Mouse (Mus musculus) kidney, adult 9 months (tissue): ENCODE data around the gene Cacul1.
A peak's percentile ranks its signal among the peaks of the same experiment; 100 is the strongest.

Experiments
- DNase-seq: peaks from one replicate; pipeline ENCODE4 v3.0.0; 2022

The Cacul1 gene

DNA sequence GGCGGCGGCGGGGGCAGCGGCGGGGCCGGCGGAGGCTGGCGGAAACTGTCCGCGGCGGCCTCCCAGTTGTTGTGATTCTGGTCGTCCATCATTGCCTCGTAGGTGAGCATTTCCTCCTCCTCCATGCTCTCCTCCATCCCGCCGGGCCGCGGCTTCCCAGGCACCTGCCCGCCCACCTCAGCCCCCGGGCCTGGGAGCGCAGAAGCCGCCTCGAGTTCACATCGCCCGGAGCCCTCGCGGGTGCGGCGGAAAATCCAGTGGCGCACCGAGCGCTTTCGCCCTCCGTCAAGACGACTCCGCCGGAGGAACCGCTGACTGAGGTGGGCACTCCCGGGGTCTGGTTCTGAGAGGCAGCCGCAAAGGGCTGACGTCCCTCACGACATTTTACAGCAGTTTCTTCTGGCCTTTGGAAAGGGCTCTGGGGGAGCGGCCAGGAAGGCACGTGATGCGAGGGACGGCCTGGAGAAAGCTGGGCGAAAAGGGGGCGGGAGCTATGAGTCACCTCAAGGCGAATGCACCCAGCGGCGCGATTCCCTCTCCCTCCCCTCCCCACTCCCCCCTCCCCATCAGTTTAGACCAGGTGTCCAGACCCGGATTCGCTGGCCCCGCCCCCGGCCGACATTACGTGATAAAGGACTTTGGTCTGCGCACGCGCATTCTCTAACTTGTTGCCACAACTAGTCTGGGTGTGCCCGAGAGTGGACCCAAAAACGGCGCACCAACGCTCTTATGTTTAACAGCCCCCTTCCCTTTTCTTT, at the start of gene Cacul1:
TSS of gene Cacul1 (minus strand) at position 444 of the 758 bp plus-strand sequence.
- DNase-seq = peak; percentile 99

DNA sequence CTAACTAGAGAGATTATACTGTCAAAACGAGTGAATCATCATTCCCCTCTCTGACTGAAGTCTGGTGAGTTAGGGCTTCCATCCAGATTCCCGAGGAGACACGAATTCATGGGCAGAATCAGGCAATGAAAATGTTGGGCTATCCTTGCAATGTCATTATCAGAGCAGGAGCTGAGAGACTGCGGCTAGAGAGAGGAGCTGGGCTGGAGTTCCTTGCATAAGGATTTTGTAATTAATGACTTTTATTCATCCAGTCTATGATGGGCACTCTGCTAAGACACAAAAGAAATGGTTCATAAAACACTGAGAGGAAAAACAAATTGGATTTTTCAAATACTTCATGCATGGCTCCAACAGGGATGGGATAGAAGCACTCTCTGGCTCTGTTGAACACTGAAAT, 38.6 kb upstream of the Cacul1 start:
- DNase-seq = no peak

DNA sequence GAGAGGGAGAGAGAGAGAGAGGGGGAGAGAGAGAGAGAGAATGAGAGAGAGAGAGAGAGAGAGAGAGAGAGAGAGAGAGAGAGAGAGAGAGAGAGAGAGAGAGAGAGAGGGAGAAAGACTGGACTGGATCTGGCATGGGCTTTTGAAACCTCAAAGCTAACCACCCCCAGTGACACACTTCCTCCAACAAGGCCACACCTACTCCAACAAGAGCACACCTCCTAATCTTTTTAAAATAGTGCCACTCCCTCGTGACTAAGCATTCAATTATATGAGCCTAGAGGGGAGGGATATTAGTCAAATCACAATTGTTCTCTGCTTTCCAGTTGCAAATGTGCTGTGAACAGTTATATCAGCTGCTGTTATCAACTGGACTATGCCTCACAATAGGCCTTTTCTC, 36.2 kb upstream of the Cacul1 start:
- no peak for DNase-seq

DNA sequence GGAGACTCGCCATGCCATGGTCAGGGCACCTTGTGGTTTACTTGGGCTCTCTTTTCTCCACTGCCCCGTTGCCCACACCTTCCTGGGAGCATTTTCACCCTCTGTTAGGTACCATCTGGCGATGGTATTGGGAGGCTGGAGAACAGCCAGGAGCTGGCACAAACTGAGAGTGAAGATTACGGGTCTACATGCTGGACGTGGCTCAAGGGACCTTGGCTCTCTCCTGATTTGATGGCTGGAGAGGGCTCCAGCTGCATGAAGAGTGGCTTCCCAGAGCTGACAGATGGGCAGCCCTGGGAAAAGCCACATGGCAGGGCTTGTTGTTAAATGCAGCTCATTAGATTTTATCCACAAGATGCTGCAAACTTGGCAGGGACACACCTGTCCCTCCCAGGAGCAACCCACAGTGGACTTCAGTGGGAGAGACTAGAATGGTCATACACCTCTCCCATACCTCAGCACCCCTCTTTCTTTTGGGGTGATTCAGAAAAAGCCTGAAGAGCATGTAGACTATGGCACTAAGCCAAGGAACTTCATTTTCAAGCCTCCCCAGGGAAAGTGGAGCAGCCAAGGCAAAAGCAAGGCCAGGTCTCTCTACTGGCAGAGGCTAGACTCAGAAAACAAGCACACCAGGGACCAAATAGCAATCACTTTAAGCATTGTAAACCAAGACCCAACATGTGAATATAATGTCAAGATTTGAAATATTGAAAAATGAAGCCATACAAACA, 34.8 kb upstream of the Cacul1 start:
- DNase-seq = peak; percentile 22

DNA sequence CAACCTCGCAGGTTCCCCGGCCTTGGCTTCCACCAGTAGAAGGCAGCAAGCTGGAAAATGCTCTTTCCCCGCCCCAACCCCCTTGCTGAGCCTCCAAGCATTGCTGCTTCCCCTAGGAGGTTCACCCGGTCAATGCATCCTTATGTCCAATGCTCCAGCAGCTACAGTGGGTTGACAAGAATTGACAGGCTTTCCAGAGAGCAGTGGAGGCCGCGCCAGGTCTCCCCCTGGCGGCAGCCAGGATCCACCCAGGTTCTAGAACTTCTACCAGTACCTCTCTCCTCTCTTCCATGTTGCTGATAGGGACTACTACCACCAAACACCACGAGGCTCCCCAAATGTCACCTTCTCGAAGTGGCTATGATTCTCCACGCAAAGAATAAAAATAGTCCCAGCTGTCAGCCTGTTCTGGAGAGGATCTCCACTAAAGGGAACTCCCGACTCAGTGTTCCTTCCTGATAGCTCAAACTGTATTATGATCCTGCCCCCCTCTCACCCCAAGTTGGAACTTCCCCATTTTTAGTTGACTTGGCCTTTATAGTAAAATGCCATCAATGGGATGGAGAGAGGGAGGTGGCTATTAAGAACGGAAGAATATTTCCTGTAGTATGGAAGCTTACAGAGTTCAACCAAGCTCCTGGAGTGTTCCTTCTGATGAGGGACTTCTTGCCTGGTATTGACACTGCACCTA, 30.8 kb upstream of the Cacul1 start:
- DNase-seq = peak; percentile 18

DNA sequence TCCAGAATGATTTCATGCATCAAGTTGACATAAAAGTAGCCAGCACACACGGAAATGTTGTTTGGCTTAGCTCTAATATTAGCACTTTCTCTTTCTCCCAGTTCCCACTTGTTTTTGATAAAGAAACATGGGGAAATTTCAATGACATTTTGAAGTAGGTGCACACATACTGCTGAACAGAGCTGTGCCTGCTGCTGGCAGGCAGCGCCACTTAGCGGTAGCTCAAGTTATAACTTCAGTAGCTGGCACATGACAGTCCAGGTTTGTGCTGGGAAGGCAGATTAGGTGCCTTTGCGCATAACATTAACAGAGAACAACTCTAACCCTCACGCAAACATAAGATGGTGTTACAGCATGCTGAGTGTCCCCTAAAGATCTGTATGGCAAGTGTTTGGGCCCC, 27.9 kb upstream of the Cacul1 start:
- peak; percentile 67 for DNase-seq

DNA sequence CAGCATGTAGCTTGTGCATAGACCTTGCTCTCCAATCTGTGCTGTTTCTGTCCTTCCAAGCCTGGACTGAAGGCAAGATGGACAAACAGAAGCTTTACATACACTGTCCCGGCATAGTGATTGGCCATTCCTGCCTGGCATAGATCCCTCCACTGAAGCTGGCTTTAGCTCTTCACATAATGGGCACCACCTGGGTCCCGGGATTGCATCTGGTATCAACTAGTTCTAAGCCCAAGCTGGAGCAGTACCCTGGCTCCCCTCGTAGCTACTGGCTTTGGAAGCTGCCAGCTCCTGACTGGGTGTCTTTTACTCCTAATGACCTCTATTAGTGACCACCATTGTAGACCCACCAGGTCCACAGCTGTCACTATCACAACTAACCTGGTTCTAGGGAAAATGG, 22.8 kb upstream of the Cacul1 start:
- no peak for DNase-seq

DNA sequence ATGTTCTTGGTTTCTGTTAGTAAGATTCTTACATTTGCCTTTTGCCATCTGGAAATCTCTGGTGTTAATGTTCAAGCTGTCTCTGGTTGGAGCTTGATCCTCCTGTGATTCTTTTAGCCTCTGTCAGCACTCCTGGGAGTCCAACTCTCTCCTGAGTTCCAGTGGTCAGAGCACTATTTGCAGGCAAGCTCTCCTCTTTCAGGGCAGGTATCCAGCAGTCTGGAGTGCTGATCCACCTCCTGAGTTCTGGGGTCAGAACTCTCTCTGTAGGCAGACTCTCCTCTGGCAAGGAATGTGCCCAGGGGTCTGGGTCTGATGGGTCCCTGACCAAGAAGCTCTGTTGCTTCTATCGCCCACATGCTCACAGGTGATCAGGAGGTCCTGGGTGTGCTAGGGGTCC, 21.2 kb upstream of the Cacul1 start:
- DNase-seq = peak; percentile 82

DNA sequence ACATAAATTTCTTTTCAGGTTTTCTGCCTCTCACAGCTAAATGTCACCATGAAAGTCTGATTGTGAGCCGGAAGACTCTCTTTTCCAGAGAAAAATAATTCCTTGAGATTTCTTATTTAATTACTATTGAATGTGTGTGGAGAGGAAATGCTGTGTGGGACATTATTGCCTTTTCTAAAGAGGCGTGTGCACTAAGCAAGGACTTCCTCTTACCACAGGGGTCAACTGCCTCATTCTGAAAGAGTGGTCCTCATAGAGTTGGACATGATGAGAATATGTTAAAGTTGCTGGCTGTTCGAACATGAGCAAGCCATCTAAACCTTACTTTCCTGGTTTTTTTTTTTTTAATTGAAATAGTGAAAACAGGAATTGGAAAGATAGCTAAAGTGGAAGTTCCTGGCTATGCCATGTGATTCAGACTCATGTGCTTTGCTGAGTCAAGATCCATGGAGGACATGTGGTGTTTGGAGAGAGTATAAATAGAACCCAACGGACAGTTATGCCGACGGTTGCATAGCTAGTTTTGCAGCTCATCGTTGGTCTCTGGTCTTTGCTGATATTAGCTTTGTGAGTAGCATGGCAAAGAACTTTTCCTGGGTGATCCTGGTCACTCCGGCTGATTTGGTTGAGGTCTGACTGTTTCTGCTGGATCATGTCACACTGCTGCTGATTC, 17.3 kb upstream of the Cacul1 start:
- no peak for DNase-seq

DNA sequence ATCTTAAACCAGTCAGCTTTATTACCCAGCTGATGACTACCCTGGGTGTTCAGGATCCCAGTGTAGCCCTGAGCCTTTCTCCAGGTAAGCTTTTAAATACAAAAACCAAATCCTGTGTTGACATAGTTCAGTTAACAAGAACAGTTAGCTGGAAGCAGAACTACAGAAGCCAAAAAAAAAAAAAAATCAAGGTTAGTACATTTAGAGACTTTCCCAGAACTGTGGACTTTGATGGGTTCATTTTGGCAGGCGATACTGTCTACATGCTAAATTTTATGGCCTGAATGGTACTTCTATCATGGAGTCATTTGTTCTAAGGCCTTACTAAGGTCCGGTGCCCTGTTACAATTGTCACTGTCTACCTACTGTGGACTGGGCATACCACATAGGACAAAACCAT, 8.8 kb upstream of the Cacul1 start:
- peak; percentile 43 for DNase-seq

DNA sequence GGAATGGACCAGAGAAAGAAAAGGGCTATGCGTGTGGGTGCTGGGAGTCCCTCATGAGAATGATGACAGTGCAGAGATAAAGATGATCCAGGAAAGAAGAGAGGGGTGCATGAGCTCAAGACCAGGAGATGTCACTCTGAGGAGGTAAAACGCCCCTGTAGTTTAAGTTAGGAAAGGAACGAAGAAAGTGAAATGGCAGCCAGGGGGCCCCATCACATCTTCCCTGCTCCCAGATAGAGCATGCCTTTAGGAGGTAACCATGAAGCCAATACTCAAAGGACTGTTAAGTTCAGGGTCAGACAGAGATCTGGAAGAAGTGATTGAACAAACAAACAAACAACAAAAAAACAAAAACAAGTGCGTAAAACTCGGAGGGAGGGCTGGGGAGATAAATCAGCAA, 5.8 kb upstream of the Cacul1 start:
- no peak for DNase-seq

DNA sequence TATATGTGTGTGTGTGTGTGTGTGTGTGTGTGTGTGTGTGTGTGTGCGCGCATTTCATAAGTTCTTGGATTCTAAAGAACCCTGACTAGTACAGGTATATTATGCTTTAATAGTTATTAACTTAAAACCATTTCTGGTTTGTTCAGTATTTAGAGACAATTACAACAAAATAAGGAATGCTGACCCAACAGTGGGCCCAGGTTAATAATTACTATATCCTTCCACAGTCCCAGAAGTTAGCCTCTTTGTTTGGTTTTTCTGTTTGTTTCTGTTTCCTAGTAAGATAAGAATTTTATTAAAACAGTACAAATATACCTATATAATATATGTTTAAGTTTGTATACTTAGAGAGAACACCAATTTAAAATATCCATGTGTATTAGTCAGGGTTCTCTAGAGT, 2.4 kb upstream of the Cacul1 start:
- DNase-seq = peak; percentile 50

DNA sequence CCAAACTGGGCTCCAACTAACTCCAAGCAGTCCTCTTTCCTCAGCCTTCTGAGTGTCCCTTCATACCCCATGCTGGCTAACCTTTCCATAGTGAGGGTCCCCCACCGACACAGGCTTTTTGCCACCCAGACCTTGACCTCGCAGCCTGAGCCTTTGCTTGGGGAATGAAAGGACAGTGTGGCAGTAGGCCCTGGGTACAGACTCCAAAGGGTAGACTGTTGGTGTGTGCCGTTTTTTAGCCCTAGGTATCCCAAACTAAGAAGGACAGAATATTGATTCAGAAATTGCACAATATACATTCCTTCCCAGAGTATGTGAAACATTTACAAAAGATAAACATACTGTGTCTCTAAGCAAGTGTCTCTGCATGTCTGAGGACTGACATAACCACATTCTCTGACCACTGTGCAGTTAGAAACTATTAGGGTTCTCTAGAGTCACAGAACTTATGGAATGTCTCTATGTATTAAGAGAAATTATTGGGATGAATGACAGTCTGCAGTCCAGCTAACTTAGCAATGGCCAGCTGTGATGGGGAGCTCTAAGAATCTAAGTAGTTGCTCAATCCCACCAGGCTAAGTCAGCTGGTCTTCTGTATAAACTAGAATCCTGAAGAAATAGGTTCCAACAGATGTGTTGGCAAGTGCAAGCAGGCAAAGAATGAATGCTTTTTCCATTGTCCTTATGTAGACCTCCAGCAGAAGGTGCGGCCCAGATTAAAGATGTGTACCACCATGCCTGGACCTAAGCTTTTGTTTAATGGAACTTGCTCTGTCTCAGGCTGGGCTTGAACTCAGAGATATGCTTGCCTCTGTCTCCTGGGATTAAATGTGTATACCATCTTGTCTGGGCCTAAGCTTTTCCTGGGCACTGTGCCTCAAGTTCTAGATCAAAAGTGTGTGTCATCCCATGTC, 809 bp upstream of the Cacul1 start:
- DNase-seq = peak; percentile 19

DNA sequence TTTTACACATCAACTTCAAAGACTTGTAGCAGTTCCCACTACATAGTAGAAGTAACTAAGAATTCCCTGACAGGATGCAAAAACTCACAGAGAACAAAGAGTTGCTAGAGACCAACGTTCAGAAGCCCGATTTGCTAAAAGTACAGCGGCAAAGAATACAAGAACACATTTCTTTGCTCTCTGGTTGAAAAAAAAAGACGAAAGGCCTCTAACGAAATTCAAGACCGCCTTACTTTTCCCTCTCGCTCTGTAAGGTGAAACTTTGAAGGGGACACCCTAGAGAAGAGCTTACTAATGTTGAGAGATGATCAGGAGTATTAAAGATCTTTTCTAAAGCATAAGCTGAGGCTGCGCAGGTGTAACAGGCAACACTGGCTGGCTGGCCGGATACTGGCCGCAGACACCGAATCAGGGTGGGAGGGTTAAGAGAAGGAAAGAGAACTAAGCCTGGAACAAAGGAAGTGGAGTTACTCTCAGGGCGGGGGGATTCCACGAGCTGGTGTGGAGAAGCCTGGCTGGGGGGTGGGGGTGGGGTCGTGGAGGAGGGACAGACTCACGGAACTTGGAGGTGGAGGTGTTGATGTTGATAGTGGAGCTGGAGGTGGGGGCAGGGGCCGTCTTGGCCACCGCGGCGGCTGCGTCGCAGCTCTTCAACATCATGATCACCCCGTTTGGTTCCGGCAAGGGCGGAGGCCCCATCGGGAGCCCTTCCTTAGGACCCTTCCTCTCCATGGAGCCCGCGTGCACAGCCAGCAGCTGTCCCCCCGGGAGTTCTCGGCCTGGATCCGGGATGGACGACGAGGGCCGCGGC, 849 bp downstream of the Cacul1 start:
- peak; percentile 45 for DNase-seq

DNA sequence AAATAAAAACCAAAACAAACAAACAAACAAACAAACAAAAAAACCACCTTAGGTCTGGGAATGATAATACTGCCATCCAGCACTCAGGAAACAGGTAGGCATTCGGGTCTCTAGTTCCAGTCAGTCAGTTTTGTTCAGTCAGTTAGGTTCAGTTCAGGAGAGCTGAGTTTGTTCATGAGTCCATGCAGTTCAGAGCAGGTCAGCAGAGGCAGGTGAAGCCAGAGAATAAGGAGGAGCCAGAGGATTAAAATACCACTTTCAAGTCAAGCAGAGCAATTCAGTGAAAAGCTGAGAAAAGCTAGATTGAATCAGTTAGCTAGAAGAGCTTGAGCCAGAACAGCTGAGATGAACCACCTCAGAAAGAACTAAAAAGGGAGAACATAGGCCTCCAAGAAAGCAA, 4.1 kb downstream of the Cacul1 start:
- DNase-seq = peak; percentile 52

DNA sequence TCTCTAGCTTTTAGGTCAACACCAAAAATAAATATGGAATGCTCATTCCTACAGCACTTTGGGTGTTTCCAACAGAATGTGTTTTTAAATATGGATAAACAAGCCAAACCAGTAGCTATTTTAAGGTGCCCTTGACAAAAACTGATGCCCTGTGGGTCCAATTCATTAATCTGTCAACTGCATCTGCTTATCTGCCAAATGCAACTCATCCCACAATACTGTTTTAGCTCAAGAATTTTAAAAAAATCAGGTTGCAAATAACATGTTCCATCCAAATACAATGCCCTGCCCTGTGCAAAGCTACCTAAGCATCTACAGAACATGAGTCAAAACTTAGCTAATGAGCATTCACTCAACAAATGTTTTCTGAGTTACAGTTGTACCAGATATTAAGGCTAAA, 20.3 kb downstream of the Cacul1 start:
- no peak for DNase-seq

DNA sequence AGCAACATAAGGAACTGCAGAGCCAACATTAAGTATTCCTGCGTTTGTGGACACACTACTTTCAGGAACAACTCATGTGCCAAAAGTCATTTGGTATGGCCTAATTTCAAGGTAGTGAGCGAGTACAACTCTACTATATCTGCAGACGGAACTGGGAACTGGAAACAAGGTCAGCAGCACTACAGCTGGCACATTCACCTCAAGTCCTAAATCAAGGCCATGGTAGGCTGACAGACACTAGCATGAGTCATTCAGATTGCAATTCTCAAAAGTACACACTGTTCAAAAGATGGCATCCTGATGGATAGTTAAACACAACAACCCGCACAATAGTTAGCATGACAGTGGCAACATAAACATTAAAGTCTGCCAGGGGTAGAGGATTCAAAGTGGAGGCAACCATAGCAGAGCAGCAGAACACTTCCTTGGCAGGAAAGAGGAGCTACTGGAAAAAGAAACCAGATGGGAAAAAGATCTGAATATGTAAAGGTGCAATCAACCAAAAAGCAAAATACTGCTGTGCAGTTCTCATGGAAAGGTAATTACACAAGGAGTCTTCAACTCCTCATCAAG, 25.9 kb downstream of the Cacul1 start:
- no peak for DNase-seq

DNA sequence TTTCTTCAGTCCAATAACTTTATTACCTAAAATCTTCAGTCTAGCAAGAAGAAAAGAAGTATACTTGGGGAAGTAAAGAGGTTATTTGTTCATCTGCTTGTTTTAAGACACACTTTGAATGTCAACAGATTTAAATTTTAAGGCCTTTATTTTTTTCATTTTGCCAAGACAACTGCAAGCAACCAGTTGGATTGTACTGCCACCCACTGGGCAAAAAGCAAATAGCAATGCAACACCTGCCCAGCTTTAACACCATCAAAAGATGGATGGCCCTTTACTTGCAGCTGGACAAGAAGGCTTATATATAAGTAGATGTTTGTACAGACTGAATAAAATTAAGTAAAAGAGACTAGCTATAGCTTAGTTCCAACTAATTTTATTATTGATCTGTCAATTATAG, 27.3 kb downstream of the Cacul1 start:
- DNase-seq = peak; percentile 60

DNA sequence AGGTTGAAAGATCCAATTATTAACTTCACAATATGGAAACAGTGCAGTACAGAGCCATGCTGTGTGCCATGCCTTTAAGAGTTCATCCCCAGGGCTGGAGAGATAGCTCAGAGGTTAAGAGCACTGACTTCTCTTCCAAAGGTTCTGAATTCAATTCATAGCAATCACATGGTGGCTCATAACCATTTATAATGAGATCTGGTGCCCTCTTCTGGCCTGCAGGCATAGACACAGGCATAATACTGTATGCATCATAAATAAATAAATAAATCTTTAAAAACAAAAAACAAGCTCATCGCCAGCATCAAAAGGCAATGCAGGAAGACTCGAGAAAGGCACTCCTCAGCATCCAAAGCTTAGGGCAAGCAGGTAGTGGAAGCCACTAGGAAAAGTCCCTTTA, 37.5 kb downstream of the Cacul1 start:
- no peak for DNase-seq

DNA sequence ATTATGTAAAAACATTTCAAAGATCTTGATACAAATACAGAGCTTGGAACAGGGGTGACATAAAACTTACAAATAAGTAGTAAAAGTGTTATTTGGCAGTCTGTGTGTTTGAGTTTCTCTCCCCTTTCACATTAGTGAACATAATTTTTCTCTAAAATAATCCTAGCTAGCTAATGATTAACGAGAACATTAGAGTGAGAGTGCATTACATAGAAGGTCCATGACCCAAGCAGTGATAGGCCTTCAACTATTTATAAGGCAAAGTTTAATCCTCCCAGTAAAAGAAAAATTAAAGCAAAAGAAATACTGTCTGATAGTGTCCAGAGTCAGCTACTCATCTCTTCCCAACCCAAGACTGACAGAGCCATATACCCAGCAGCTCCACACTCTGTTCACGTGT, 48.9 kb downstream of the Cacul1 start:
- peak; percentile 40 for DNase-seq

DNA sequence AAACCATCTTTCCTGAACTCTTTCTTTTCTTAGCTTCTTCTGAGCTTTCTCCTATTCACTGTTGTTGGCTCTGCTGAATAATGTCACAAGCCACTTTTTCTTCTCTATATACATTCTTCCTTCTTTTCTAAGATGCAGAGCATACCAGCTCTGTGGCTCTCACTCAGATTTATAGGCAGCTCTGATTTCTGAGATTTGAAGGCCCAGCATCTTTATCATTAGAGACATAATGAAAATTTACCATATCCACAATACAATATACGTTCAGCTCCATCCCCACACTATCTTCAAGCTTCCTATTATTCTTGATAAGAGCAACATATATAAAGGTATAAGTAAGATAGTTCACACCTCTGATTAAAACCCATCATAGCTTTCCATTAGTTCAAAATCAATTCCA, 50.7 kb downstream of the Cacul1 start:
- DNase-seq = no peak
